Mouse (Mus musculus) lung, postnatal 10 days (tissue): Measurements from ENCODE around the gene Abi3bp.

Experiments
- DNase-seq: peaks from one replicate; pipeline ENCODE4 v3.0.0; 2021

The Abi3bp gene

DNA sequence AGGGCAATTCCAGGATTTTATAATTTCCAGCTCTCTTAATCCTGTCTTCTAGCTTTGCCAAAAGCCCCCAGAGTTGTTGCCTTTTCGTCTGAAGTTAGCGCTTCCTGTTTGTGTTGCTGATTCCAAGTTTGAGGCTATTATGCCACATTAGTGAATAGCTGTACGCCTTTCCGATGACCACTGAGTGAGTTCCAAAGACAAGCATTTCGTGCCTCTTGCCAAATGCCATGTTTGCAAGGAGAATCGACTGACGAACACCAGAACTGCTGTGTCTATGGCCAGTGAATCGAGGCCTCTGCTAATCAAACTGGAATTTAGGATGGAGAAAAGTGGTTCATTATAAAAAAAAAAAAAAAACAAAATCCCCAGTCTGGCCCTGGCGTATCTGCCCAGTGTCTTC is 40.3 kb downstream of the Abi3bp start:
- DNase-seq, result peak; percentile 52

DNA sequence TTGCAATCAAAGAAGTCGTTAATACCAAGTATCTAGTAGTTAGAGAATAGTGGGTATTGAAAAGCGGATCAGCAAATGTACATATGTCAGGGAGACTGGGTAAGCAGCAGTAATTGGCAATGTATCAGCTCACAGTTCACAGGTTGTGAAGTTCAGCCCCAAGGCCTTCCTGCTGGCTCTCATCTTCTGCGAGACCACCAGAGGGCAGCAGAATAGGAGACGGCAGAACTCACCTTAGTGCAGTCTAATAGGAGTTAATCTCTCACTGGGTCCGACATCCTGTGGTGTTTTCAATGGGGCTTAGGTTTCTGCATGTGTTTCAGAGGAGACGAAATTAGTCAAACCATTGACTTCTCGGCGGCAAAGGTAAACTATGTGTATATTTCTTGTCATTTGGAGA is 46.7 kb downstream of the Abi3bp start:
- no peak for DNase-seq

DNA sequence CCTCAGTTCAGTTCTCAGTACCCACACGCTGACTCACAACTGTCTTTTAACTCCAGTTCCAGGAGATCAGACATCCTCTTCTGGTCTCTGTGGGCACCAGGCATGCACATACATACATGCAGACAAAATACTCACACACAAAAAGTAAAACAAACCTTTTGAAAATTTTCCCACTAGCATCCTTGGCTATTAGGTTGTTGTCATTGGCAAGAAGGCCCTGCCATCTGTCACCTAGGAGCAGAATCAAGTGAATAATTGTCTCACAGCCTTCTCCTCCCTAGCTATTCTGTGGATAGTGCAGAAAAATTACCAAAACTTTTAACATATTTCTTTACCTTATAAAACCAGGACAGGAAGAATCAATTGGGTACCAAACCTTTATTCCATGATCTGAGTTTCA is 48.8 kb downstream of the Abi3bp start:
- no peak for DNase-seq

DNA sequence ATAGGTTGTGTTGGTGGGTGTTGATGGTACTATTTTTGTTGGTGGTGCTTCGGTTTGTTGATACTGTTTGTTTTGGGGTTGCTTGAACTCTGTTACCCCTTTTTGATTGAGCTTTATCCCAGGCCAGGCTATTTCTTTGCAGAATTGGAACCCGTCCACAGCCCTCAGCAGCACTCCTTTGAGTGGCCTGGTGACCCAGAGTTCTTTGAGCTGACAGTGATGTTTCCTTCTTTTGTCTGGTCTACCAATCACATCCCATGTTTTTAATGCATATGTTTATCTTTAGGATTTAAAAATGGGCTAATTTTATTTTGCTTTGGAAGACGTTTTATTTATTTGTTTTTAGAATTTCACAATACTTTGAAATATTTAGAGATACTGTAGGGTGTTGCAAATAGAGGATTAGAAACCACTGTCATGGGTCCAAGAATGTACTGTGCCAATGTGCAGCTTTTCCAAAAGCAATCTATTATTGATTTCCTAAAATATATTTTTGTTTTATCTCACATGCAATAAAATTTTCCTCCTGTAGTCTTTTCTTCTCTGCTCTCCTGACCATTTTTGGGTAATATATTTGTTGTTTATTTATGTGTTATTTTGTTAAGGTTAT is 50.5 kb downstream of the Abi3bp start:
- no peak for DNase-seq

DNA sequence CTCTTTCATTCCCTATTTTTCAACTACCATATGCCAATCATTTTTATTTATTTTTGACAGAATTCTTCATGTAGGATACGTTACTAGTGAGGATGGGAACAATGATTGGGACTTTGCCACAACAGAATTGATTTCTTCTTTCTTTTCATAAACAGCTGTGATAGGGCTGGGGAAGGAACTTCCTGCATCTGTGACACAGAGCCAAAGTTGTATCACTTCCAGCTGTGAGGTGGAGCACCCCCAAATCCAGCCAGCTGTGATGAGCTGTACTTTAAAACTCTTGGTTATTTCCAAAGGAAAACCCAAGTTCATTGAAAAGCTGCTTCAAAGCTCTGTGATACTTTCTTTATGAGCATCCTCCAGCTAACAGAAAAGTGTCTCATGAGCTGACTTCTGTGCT is 101.9 kb downstream of the Abi3bp start:
- peak; percentile 4 for DNase-seq

DNA sequence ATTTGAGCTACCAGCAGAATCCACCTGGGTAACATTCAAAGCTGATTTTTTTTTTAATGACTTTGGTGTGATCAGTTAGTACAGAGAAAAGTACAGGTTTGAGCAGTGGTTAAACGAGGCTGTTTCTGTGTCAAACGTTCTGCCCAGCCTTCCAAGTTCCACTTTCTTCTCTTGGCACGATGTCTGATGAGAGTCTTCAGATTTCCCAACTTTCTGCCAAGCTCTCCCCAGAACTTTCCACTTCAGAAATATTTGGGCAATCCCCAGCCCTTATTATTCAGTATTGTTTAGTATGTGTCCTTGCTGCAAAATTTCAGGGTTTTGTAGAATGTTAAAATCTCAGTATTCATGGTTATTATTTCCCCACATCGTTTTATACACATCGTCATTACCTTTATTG is 115.9 kb downstream of the Abi3bp start:
- DNase-seq, result no peak

DNA sequence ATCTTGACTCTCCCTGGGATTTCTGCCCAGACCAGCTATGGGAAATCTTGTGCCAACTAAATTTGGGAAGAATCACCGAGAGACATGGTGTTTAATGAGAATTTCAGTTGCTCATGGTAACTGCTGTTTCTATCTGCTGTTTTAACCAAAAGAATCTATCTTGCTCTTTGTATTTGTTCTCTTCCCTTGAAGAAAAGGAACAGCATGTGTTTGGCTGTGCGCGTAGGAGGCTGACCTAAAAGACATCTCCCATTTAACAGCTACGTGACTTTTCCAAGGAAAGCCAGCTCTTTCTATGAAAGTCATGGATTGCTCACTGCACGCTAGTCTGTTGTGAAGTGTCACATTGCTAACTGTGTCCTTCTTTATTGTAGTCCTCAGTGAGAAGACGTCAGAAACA is 117.2 kb downstream of the Abi3bp start:
- DNase-seq, result no peak

DNA sequence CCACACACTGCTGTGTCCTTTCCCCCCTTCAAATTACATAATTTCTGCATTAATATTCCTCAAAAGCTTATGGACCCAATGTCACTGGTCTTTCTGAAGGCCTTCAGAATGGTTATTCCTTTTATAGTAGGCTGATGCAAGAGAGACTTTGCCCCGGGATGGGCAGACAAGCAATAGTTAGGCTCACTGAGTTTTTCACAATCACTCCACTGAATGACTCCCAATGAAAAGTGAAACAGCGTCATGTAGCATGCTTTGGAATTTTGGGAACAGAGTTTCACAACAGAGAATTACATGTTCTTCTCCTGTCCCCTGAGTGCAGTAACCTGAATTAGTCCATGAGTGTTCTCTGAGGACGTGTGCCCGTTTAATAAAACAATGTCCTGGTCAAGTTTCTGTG is 120.7 kb downstream of the Abi3bp start:
- no peak for DNase-seq

DNA sequence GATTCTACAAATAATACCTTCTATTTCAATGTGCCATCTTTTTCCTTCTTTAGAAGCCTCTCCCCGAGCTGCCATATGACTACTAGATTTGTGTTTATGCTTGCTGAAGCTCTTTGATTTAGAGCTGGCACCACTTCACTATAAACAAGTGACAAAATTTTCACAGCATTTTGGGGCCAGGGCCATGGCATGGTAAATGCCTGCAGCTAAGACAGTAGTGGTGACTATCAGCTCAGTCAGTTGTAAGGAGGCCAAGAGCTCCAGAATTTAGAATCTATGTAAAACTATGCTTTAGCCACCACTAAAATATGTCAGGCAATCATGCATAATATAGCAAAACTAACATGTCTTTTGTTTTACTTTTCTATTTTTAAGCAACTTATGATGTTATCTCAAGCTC is 124.7 kb downstream of the Abi3bp start:
- no peak for DNase-seq

DNA sequence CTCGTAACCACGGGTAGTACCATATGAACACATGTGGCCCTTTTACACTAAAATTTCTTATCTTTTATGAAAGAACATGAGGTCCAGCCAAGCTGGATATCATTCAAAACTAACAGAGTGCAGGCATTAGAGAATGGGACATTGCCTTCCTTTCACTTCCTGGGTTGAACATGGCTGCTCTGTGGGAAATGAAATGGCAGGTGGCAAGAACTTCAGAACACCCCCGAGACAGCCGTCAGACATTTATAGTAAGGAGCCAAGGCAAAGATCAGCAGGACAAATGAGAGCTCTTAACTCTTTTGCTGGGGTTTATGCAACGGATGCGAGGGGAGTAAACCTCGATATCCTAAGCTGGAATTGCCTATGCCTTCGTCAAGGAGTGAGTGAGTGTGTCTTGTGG is 132.9 kb downstream of the Abi3bp start:
- no peak for DNase-seq

DNA sequence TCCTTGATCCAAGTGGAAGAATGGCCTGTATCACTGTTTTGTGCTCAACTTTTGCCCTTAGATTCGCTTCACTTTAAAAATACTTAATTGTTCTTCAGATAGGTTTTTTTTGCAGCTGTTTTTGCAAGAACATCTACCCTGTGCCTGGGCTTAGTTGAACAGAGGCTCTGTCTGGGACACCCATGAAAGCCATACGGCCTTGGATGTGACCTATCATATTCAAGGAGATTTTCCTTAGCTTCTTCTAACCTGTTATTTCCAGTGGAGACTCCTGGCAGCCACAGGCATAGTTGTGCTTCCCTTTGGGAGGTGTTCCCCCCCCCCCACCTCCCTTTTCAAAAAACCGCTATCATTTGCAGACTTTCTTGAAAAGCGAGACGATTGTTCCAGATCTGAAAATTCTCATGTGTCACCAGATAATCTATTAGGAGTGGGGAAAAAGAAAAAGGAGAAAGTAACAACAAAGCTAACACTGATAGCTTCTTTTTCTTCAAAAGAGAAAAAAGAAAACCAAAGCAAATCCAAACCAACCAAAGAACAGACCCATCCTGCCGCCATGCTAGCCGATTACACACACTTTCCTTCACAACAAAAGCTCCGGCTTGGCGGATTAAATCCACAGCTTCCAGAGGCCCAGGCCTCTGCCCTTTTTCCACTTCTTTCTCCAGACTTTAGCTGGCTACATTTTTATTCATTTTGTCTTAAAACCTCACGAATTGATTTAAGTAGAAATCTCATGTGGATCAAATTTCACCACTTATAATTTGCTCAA is 133.6 kb downstream of the Abi3bp start:
- no peak for DNase-seq

DNA sequence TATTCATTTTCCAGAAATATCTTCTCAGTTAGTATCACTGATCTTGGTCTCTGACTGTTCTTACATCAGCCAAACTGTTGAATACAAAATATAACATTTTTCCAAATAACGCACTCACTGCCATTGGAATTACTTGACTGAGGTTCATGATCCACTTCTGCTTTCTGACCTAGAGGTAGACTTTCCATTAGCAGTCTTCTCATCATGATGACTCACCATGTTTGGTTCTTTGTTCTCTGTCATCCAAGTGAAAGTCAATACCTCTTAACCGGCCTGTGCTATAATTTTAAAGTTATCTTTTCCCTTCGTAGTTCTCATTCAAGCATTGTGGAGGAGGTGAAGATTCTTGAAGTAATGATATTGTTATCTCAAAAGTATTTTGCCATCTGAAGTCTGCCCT is 160.9 kb downstream of the Abi3bp start:
- DNase-seq, result no peak

DNA sequence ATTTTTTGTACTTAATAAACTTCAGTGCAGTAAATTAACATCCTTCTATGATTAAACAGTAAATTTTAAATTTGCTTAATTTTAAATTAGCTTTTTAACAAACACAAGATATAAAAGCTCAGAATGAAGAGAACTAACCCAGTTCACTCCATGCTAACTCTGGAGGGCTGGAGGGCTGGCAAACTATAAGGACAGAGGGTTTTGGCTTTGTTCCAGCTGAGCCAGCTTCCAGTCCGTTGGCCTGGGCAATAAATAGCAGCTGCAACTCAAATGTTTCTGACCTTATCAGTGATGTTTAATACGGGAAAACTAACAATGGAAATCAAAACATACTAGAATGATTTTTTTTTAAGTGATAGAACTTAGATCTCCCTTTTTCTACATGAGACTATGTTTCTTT is 167.6 kb downstream of the Abi3bp start:
- DNase-seq, result peak; percentile 6

DNA sequence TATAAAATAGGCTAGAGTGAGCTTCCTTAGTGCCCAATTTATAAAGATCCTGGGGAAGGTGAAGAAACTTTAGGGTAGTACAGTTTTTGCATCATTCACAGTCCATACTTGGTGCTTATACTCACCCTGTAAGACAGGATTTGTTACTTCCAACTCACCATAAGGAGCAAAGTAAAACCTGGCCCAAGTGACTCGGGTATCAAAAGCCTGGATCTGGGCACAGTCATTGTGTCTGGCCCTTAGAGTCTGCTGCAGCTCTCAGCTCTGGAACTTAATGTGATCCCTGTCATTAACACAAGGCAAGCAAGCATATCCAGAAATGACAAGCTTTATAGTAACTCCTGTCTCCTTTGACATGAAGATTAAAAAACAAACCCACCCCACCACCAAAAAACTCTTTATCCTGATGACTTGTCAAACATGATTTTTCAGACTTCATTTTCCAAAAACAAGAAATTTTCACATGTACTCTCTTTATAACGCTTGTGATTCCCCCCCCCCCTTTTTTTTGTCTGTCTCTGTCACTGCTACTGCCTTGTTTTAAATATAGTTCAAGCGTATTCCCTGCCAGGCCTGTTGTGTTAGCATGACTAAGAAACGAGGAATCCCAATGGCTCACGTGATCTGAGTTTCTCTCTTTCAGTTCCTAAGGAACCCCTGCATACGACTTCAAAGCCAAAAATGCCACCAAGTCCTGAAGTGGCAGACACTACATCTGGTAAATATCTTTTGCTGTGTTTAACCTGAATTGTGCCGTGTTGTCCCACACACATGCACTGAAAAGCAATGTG is 168.9 kb downstream of the Abi3bp start:
- DNase-seq, result no peak

DNA sequence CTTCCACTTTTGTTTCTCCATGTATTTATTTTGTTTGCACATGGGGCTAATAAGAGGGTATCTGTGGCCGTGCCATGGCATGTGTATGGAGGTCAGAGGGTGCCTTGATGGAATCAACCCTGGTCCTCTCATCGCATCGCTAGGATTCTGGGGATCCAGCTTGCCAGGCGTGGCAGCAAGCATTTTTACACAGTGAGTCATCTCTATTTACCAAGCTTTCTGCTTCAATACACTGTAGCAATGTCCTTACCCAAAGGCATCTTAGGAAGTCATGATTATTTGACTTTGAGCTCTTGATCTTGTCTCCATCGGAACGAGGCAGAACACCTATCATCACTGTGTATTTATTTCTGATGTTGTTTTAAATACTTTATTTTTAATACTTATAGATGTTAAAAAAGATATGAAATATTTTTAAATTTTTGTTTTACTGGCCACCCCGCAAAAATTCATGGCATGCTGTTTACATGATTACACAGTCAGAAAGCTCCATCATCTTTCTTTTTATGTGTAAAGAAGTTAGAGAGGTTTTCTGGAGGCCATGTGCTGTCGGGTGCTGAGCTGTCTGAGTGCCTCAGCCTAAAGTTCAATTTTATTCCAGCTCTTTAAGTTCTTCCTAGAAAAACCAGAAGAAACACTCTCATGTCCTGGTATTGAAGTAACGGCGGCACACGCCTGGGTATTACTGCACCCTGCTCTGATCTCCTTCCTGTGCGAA is 177.7 kb downstream of the Abi3bp start:
- no peak for DNase-seq

DNA sequence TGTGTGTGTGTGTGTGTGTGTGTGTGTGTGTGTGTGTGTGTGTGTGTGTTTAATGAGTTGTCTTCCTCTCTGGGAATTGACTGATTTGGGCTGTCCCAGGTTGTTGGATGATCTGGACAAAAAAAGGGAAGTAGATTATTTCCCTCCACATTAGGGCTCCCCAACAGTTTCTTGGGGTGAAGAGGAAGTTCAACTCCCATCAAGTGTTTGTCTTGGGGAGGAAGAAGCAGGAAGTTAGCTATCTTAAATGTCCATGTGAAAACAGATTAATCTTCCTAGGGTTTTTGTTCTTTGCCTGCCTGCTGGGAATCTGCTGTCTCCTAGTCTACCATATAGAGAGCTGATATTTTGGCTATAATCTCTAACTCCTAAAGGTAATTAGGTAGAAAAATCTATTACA is 181.2 kb downstream of the Abi3bp start:
- no peak for DNase-seq

DNA sequence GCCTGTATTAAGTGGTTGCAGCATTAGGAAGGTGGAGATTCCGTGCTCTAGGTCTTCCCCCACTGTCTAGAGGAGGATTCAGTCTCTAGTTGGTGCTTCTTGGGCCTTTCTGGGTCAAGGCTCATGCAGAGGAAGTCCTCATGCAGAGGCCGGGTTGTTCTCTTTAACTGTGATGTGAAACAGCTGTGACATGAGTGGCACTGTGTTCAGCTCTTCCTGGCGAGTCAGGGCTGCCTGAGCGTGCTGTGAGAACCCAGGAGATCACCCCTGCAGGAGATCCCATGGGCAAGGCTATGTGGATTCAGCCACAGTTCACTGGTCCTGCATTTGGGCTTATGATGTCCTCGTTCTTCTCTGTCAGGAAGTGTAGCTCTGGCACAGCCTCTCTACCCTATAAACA is 191.8 kb downstream of the Abi3bp start:
- no peak for DNase-seq

DNA sequence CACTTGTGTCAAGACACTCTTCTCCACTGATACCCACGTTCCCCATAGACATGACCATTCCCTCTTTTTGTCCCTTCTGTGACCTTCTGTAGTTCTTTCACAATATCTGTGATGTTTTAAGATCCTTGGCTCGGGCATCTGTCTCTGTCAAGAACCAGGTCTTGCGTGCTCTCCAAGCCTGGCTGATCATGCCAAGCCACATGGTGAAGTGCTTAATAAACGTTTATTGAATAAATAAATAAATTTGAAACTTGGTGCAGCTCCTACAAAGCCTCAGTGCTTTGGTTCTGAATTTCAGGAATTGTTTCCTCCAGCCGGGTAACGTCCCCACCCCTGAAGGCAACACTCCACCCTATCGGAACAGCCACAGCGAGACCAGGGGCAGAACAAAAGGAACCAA is 193.3 kb downstream of the Abi3bp start:
- peak; percentile 25 for DNase-seq

DNA sequence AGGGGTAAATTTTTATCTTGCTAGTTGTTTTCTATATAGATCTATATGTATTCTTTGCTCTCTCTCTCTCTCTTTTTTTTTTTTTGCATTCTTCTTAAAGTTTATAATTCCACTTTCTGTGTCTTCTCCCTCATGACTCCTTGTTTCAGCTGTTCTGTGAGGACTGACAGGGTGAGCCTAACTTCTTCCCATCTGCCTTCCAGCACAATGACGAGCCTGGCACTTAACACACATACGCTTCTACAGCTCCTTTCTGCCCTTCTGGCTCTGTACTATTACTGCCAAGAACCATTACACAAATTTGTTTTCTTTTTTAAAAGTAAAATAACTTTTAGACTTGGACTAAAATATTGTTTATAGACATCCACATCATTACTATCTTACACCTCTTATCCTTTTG is 195.7 kb downstream of the Abi3bp start:
- no peak for DNase-seq

DNA sequence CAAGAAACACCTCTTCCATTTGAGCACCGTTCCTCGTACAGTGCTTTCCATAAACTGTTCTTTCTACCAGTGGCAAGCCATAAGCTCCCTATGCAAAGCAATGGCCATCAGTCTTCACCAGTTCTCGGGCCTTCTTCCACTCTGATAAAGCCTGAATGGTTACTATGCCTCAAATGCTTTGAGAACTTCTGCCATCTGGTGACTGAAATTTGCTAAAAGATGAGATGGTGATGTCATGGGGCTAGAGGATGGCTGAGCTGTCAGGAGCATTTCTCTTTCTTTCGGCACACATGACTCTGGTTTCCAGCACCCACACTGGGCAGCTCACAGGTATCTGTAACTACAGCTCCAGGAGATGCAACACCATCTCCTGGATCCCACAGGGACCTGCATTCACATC is 199.5 kb downstream of the Abi3bp start:
- DNase-seq, result peak; percentile 62

DNA sequence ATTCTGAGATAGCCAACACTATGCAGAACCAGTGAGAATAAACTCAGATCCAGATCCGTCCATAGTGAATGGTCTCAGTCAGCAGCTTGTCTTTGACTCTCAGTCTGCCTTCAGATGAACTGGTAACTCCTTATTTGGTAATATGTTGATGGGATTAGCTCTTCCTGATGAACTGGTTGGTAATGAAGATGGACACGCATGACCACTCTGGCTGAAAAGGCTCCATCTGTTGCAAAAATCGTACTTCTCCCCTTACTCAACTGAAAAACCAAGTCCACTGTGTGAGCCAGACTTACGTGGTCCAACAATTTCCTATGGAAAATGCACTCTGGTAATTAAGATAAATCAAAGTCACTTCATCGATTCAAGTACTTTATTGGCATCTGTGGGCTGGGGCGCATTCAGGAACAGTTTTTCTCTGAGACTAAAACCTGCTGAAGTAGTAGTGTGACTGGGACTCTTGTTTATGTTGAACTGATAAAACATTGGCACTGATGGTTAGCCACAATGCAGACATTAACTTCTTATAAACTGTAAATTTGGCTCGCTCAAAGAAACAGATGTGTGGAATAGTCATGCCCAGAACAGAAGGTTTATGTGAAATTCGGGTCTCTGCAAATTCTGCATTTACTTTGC is 203.4 kb downstream of the Abi3bp start:
- DNase-seq, result no peak

DNA sequence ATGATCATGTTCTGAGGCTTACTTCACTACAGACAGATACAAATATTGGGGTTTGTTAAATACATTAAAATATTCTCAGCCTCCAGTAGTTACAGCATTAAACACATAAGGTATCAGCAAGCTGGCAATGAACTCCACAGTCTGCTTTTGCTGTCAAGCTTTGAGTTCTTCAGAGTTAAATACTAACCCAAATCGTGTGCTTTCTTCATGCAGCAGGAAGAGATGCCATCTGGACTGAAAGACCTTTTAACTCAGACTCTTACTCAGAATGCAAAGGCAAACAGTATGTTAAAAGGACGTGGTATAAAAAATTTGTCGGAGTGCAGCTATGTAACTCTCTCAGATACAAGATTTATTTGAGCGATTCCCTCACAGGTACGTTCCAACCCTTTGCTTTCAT is 209.1 kb downstream of the Abi3bp start:
- no peak for DNase-seq

DNA sequence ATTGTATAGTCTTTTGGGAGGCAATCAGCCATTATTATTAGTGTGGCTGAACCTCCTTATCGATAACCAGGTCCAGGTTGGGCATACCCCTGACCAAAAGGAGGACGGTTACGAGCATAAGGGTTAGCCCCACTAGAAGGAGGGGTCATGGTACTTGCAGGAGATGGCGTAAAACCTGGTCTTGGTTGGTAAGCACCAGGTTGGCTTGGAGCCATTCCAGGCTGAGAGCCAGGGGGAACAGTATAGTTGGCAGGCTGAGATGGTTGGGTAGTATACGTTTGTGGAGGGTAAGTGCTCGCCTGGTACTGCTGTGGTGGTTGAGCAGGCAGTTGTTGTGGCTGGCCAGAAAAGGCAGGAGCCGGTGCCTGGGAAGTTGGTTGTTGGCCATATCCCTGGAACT is 213.0 kb downstream of the Abi3bp start:
- no peak for DNase-seq
